Mouse (Mus musculus) lung, embryonic 14.5 days (tissue): ENCODE data around the gene Insl3. TPM values are rescaled to one million over a fixed set of nuclear protein-coding genes. Genes with fewer than 3 reads are reported as not detected.
A peak's percentile ranks its signal among the peaks of the same experiment; 100 is the strongest.
"Not testable (repeated sequence)": the region's sequence is repeated elsewhere in the genome, so short reads cannot be mapped to it uniquely, and the experiment has no call there.

Experiments used
- ATAC-seq: fragments of 200-750 bp; cut with Nextera tagmentation; 2 replicates; pipeline ENCODE4 v1.8.0; 2017; ENCODE audit warnings: mild to moderate bottlenecking, moderate TSS enrichment, moderate library complexity; ENCODE audit not compliant: insufficient read depth
- DNase-seq: peaks from one replicate; pipeline ENCODE4 v3.0.0-alpha.2; 2015
- H3K27ac ChIP-seq: fragments of 300-500 bp; sonication (generic); 2 replicates; pipeline ENCODE4 v1.5.1; 2014; ENCODE audit warnings: low read depth, mild to moderate bottlenecking, moderate library complexity
- H3K27me3 ChIP-seq: fragments of 300-500 bp; sonication (generic); 2 replicates; pipeline ENCODE4 v1.6.1; 2014; ENCODE audit warnings: low read length, control low read depth; ENCODE audit not compliant: insufficient read depth
- H3K36me3 ChIP-seq: fragments of 300-500 bp; sonication (generic); 2 replicates; pipeline ENCODE4 v1.6.1; 2014; ENCODE audit warnings: control low read depth; ENCODE audit not compliant: insufficient read depth
- H3K4me1 ChIP-seq: fragments of 300-500 bp; sonication (generic); 2 replicates; pipeline ENCODE4 v1.6.1; 2014; ENCODE audit warnings: antibody characterized with exemption, control low read depth; ENCODE audit not compliant: insufficient read depth
- H3K4me2 ChIP-seq: fragments of 300-500 bp; sonication (generic); 2 replicates; pipeline ENCODE4 v1.6.1; 2014; ENCODE audit warnings: mild to moderate bottlenecking
- H3K4me3 ChIP-seq: fragments of 300-500 bp; sonication (generic); 2 replicates; pipeline ENCODE4 v1.5.1; 2014; ENCODE audit warnings: low read depth, low read length
- H3K9ac ChIP-seq: fragments of 300-500 bp; sonication (generic); 2 replicates; pipeline ENCODE4 v1.6.1; 2014
- H3K9me3 ChIP-seq: fragments of 300-500 bp; sonication (generic); 2 replicates; pipeline ENCODE4 v1.6.1; 2016; ENCODE audit warnings: low read depth, low read length, control low read depth
- CTCF ChIP-seq: IDR thresholded peaks from 2 replicates; pipeline ENCODE4 v1.5.1; 2016; ENCODE audit warnings: antibody characterized with exemption, low read depth
- WGBS: fragments of 180-500 bp; shearing (Covaris S2); extraction: QIAGEN DNeasy Blood & Tissue Kit; methylation state at CpG from one replicate; pipeline ENCODE4 v1.1.7; 2014; 5-methylcytosine and 5-hydroxymethylcytosine counted together
- polyA plus RNA-seq: library from polyadenylated mRNA; unstranded; fragments of >200 nt; fragmentation: Nextera tagmentation; extraction: Ambion mirVana; gene quantifications from 2 replicates; pipeline ENCODE4 v1.2.1, GENCODE M21; 2014

Gene Insl3
- polyA plus RNA-seq, 1 experiment from 2014 or later = 1.0 TPM

- Histone ChIP-seq H3K9ac (no peak overlapping the region), H3K36me3 (no peaks in the 10 kb centered on the region), H3K9me3 (no peaks in the 10 kb centered on the region), H3K27ac (no peak overlapping the region), H3K4me2 (peak overlapping the region; percentile 58), H3K4me3 (peak overlapping the region; percentile 14; the same call in 1 of the 2 replicates), H3K4me1 (0 out of 2 replicates have a peak, but pooled peaks cover 5% of the 10 kb centered on the region), H3K27me3 (peaks cover 26% of the 10 kb centered on the region)
- DNase-seq (no peak), ATAC-seq (0 out of 2 replicates have a peak, but pooled peaks have one; percentile 26)
- WGBS = 3% methylated on average over 14 of the region's 16 CpGs
- no peak for TF ChIP-seq CTCF
Measured at GRCm38 (mm10) chr8:71728826-71729620, 40.0 kb downstream of the Insl3 start.

GRCm38 (mm10) chr8:71731652-71732230 is 42.7 kb downstream of the Insl3 start:
- no peak overlapping the region for H3K27ac ChIP-seq
- TF ChIP-seq CTCF = peak; percentile 60
- no peaks in the 10 kb centered on the region for H3K9me3 ChIP-seq
- no peak for ATAC-seq
- WGBS = 49% methylated on average over 3 of the region's 3 CpGs
- H3K9ac ChIP-seq = no peak overlapping the region
- no peak overlapping the region for H3K4me2 ChIP-seq
- DNase-seq = peak; percentile 37
- 0 out of 2 replicates have a peak, but pooled peaks cover 5% of the 10 kb centered on the region for H3K4me1 ChIP-seq
- no peak overlapping the region for H3K4me3 ChIP-seq
- H3K27me3 ChIP-seq = peaks cover 4% of the 10 kb centered on the region
- H3K36me3 ChIP-seq = no peaks in the 10 kb centered on the region

GRCm38 (mm10) chr8:71738316-71738715 is 49.3 kb downstream of the Insl3 start:
- not testable (repeated sequence) for H3K36me3 ChIP-seq, H3K4me1 ChIP-seq, DNase-seq, H3K9me3 ChIP-seq, H3K9ac ChIP-seq, H3K4me2 ChIP-seq, ATAC-seq, H3K4me3 ChIP-seq, H3K27me3 ChIP-seq, H3K27ac ChIP-seq

Other genes with a start within 250 kb of the Insl3 start
- gene Abhd8, start 225.6 kb upstream of the Insl3 start, polyA plus RNA-seq = 36.6 and 47.8 TPM in 2 replicates
- gene Mrpl34, start 224.3 kb upstream of the Insl3 start, polyA plus RNA-seq = 134 and 135 TPM in 2 replicates
- gene Dda1, start 220.0 kb upstream of the Insl3 start, polyA plus RNA-seq = 101 and 111 TPM in 2 replicates
- 2.4 and 3.1 TPM in 2 replicates for gene Ano8, start 203.3 kb upstream of the Insl3 start, polyA plus RNA-seq
- gene Gtpbp3, start 201.1 kb upstream of the Insl3 start, polyA plus RNA-seq = 7.6 and 9.6 TPM in 2 replicates
- 123 and 135 TPM in 2 replicates for gene Plvap, start 177.5 kb upstream of the Insl3 start, polyA plus RNA-seq
- gene Ccdc194, start 163.5 kb upstream of the Insl3 start, polyA plus RNA-seq = 1.0 TPM in 2 replicates
- gene Bst2, start 151.8 kb upstream of the Insl3 start, polyA plus RNA-seq = 15.0 and 16.6 TPM in 2 replicates
- 89.3 and 106 TPM in 2 replicates for gene Mvb12a, start 146.3 kb upstream of the Insl3 start, polyA plus RNA-seq
- 1.9 and 3.2 TPM in 2 replicates for gene Tmem221, start 130.3 kb upstream of the Insl3 start, polyA plus RNA-seq
- 0.07 TPM in 1 of 2 replicates, not detected in the other for gene Nxnl1, start 122.6 kb upstream of the Insl3 start, polyA plus RNA-seq
- gene Slc27a1, start 120.3 kb upstream of the Insl3 start, polyA plus RNA-seq = 18.5 and 19.9 TPM in 2 replicates
- 251 and 253 TPM in 2 replicates for gene Pgls, start 97.0 kb upstream of the Insl3 start, polyA plus RNA-seq
- 2.4 and 4.6 TPM in 2 replicates for gene Fam129c, start 91.6 kb upstream of the Insl3 start, polyA plus RNA-seq
- gene Colgalt1, start 78.2 kb upstream of the Insl3 start, polyA plus RNA-seq = 87.5 and 90.5 TPM in 2 replicates
- gene Unc13a, start 17.5 kb upstream of the Insl3 start, polyA plus RNA-seq = 0.46 and 0.64 TPM in 2 replicates
- gene Jak3, start 12.9 kb upstream of the Insl3 start, polyA plus RNA-seq = 7.2 and 7.8 TPM in 2 replicates
- gene B3gnt3, start 12.6 kb downstream of the Insl3 start, polyA plus RNA-seq = 2.1 and 2.3 TPM in 2 replicates
- 3.9 and 4.5 TPM in 2 replicates for gene Fcho1, start 36.5 kb downstream of the Insl3 start, polyA plus RNA-seq
- 7.1 and 8.2 TPM in 2 replicates for gene Zfp709, start 192.8 kb downstream of the Insl3 start, polyA plus RNA-seq
- gene Zfp882, start 219.4 kb downstream of the Insl3 start, polyA plus RNA-seq = 5.2 and 5.4 TPM in 2 replicates
- 25.3 and 25.9 TPM in 2 replicates for gene Zfp617, start 219.4 kb downstream of the Insl3 start, polyA plus RNA-seq